8 mouse cellular contexts compared by ENCODE assay signal in the genomic region with DNA sequence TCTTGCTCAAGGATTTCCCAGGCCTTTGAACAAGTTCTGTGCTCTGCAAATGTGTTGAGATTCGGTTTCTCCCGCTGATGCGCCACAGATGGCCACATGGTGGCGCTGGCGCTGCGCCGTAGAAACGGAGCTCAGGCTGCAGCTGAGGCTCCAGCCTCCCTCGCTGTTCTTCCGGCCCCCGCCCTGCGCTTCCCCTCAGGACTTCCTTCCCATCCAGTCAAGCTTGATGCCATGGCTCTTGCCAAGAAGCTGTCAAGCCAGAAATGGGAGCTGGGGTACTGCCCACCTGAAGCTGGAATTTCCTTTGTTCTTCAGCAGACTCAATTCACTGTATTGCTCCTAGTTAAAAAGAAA.
A peak's percentile ranks its signal among the peaks of the same experiment; 100 is the strongest.
DNase-seq lines count a peak whose midpoint lies in the region; ATAC-seq lines count a peak whose summit lies in the region.

No protein-coding gene starts in this region.

- H3K4me2 ChIP-seq in intestine, embryonic 14.5 days (ENCODE audit: low read length) = 0 out of 2 replicates have a peak overlapping the region, but pooled peaks have one; percentile 4

- H3K27ac ChIP-seq in intestine, embryonic 14.5 days (ENCODE audit: low read depth) = no peak overlapping the region

- ATAC-seq in intestine, embryonic 14.5 days (replicated peaks; ENCODE audit: low FRiP score, low TSS enrichment, low read depth) = peak; percentile 80
- ATAC-seq in megakaryocyte-erythroid progenitor cell, adult 5-6 weeks (replicated peaks; ENCODE audit: low FRiP score, low TSS enrichment, poor library complexity, severe bottlenecking) = peak; percentile 78
- no peak for ATAC-seq in monocyte, adult 5-6 weeks (replicated peaks; ENCODE audit: insufficient number of reproducible peaks, low FRiP score, low TSS enrichment, poor library complexity, severe bottlenecking)

- H3K4me3 ChIP-seq in intestine, embryonic 14.5 days (ENCODE audit: low read depth, low read length) = no peak overlapping the region

- H3K9ac ChIP-seq in intestine, embryonic 14.5 days (ENCODE audit: low read length) = no peak overlapping the region; the same call in 1 of the 2 replicates

- no peaks in the 10 kb centered on the region; the same call in 1 of the 2 replicates for H3K4me1 ChIP-seq in intestine, embryonic 14.5 days (replicated peaks; ENCODE audit: control insufficient read depth, insufficient read depth, low read length)

- no peaks in the 10 kb centered on the region for H3K36me3 ChIP-seq in intestine, embryonic 14.5 days (ENCODE audit: control insufficient read depth, insufficient read depth, low read length)

- H3K27me3 ChIP-seq in intestine, embryonic 14.5 days (replicated peaks; ENCODE audit: control insufficient read depth, insufficient read depth, low read length) = no peaks in the 10 kb centered on the region

- peak; percentile 78 for DNase-seq in adrenal gland, adult 8-10 months
- peak; percentile 92 for DNase-seq in embryo, embryonic 10 days (ENCODE audit: low spot score)
- peak; percentile 77 for DNase-seq in gastrocnemius, postnatal 25 days
- DNase-seq in intestine, embryonic 14.5 days (ENCODE audit: low spot score) = peak; percentile 90
- peak; percentile 47 to 89 for DNase-seq in left cerebral cortex, adult 9 months (ENCODE audit: low spot score in 2 of 2)
- peak; percentile 63 for DNase-seq in skeletal muscle tissue, adult 2 months (ENCODE audit: low read depth, low spot score)

- no peaks in the 10 kb centered on the region for H3K9me3 ChIP-seq in intestine, embryonic 14.5 days (ENCODE audit: control insufficient read depth, low read length)

- WGBS in intestine, embryonic 14.5 days = under 1% methylated on average over 12 of the region's 12 CpGs
